Mouse (Mus musculus) limb, embryonic 14.5 days (tissue): Measurements from ENCODE around the gene Slc9a2. TPM values are rescaled to one million over a fixed set of nuclear protein-coding genes. Genes with fewer than 3 reads are reported as not detected.
"Not testable (repeated sequence)": the region's sequence is repeated elsewhere in the genome, so short reads cannot be mapped to it uniquely, and the experiment has no call there.

Experiments
- ATAC-seq: fragments of 200-750 bp; cut with Nextera tagmentation; 2 replicates; pipeline ENCODE4 v1.8.0; 2017; ENCODE audit warnings: low read depth, moderate number of reproducible peaks, moderate TSS enrichment; ENCODE audit not compliant: low FRiP score
- DNase-seq: peaks from one replicate; pipeline ENCODE4 v3.0.0-alpha.2; 2015; ENCODE audit warnings: low spot score
- H3K27ac ChIP-seq: fragments of 300-500 bp; sonication (generic); replicated peaks from 2 replicates; pipeline ENCODE4 v1.5.1; 2014; ENCODE audit warnings: low read depth, mild to moderate bottlenecking, low read length, moderate library complexity, mixed read lengths
- H3K27me3 ChIP-seq: fragments of 300-500 bp; sonication (generic); 2 replicates; pipeline ENCODE4 v1.6.1; 2014; ENCODE audit warnings: low read length, mixed read lengths; ENCODE audit not compliant: control insufficient read depth, insufficient read depth
- H3K36me3 ChIP-seq: fragments of 300-500 bp; sonication (generic); 2 replicates; pipeline ENCODE4 v1.6.1; 2014; ENCODE audit warnings: mild to moderate bottlenecking, low read length, moderate library complexity, mixed read lengths; ENCODE audit not compliant: control insufficient read depth, insufficient read depth
- H3K4me1 ChIP-seq: fragments of 300-500 bp; sonication (generic); 2 replicates; pipeline ENCODE4 v1.6.1; 2014; ENCODE audit warnings: antibody characterized with exemption, low read length, mixed read lengths; ENCODE audit not compliant: control insufficient read depth, insufficient read depth
- H3K4me2 ChIP-seq: fragments of 300-500 bp; sonication (generic); replicated peaks from 2 replicates; pipeline ENCODE4 v1.6.1; 2014; ENCODE audit warnings: low read depth, mild to moderate bottlenecking, low read length, moderate library complexity; ENCODE audit not compliant: severe bottlenecking
- H3K4me3 ChIP-seq: fragments of 300-500 bp; sonication (generic); replicated peaks from 2 replicates; pipeline ENCODE4 v1.5.1; 2014; ENCODE audit warnings: low read length
- H3K9ac ChIP-seq: fragments of 300-500 bp; sonication (generic); 2 replicates; pipeline ENCODE4 v1.6.1; 2014; ENCODE audit warnings: mild to moderate bottlenecking, low read depth, low read length, moderate library complexity; ENCODE audit not compliant: severe bottlenecking
- H3K9me3 ChIP-seq: fragments of 300-500 bp; sonication (generic); 2 replicates; pipeline ENCODE4 v1.6.1; 2016; ENCODE audit warnings: low read length; ENCODE audit not compliant: control insufficient read depth
- POLR2A ChIP-seq: fragments of 200-500 bp; IDR thresholded peaks from 2 replicates; pipeline ENCODE4 v1.8.0; 2012; ENCODE audit warnings: inconsistent platforms, mild to moderate bottlenecking, moderate library complexity, borderline replicate concordance; ENCODE audit not compliant: insufficient read depth, insufficient read length; ENCODE audit errors: extremely low read depth
- WGBS: fragments of 180-500 bp; shearing (Covaris S2); extraction: QIAGEN DNeasy Blood & Tissue Kit; methylation state at CpG from one replicate; pipeline ENCODE4 v1.1.7; 2014; 5-methylcytosine and 5-hydroxymethylcytosine counted together
- polyA plus RNA-seq, 2 experiments: library from polyadenylated mRNA; depleted of rRNA in 1 of 2; stranded (reverse) in 1 of 2; unstranded in 1 of 2; fragments of >200 nt; fragmentation: Nextera tagmentation in 1 of 2; extraction: Ambion mirVana in 1 of 2; gene quantifications; 2 replicates each; pipeline versions ENCODE4 v1.2.1 to v1.2.3; 2012 to 2014

Slc9a2 gene
- polyA plus RNA-seq, 2 experiments, result 0.87 to 2.7 TPM

- no peaks in the 10 kb centered on the region for H3K27me3 ChIP-seq
- H3K27ac ChIP-seq, result no peak overlapping the region
- TF ChIP-seq POLR2A, result no peak
- no peaks in the 10 kb centered on the region for H3K4me1 ChIP-seq
- no peak overlapping the region for H3K9ac ChIP-seq
- no peak overlapping the region for H3K4me3 ChIP-seq
- ATAC-seq (no peak), DNase-seq (no peak)
- 79% methylated on average over 9 of the region's 9 CpGs for WGBS
- H3K4me2 ChIP-seq, result no peak overlapping the region
- H3K36me3 ChIP-seq, result no peaks in the 10 kb centered on the region
- H3K9me3 ChIP-seq, result no peaks in the 10 kb centered on the region
Measured at GRCm38 (mm10) chr1:40714950-40715349, 34.6 kb downstream of the Slc9a2 start.

DNA sequence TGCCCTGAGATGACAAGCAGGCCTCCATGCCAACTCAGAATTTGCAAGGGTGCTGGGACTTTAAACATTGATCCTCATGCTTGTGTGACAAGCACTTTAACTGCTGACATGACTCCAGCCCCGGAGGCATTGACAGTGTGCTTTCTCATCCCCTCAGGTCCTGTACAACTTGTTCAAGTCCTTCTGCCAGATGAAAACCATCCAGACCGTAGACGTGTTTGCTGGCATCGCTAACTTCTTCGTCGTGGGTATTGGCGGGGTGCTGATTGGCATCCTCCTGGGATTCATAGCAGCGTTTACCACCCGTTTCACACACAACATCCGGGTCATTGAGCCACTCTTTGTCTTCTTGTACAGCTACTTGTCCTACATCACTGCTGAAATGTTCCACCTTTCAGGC is 45.7 kb downstream of the Slc9a2 start:
- Histone ChIP-seq H3K27ac (no peak overlapping the region), H3K4me2 (no peak overlapping the region), H3K36me3 (no peaks in the 10 kb centered on the region), H3K9me3 (no peaks in the 10 kb centered on the region), H3K4me3 (no peak overlapping the region), H3K4me1 (no peaks in the 10 kb centered on the region), H3K27me3 (no peaks in the 10 kb centered on the region), H3K9ac (no peak overlapping the region)
- ATAC-seq (no peak), DNase-seq (no peak)
- WGBS, result 82% methylated on average over 10 of the region's 10 CpGs
- no peak for TF ChIP-seq POLR2A

- no peaks in the 10 kb centered on the region for H3K4me1 ChIP-seq
- DNase-seq (no peak), ATAC-seq (no peak)
- no peak overlapping the region for H3K4me3 ChIP-seq
- no peaks in the 10 kb centered on the region for H3K9me3 ChIP-seq
- H3K4me2 ChIP-seq, result no peak overlapping the region
- no peak overlapping the region for H3K27ac ChIP-seq
- H3K27me3 ChIP-seq, result no peaks in the 10 kb centered on the region
- WGBS, result 76% methylated on average over 7 of the region's 7 CpGs
- TF ChIP-seq POLR2A, result no peak
- no peaks in the 10 kb centered on the region for H3K36me3 ChIP-seq
- no peak overlapping the region for H3K9ac ChIP-seq
Measured at GRCm38 (mm10) chr1:40727404-40727803, 47.0 kb downstream of the Slc9a2 start.

GRCm38 (mm10) chr1:40728636-40729035 is 48.3 kb downstream of the Slc9a2 start:
- H3K27ac ChIP-seq, result no peak overlapping the region
- WGBS, result 92% methylated on average over 1 of the region's 1 CpGs
- no peak overlapping the region for H3K4me2 ChIP-seq
- no peaks in the 10 kb centered on the region for H3K27me3 ChIP-seq
- H3K9ac ChIP-seq, result no peak overlapping the region
- H3K36me3 ChIP-seq, result no peaks in the 10 kb centered on the region
- DNase-seq, result no peak
- TF ChIP-seq POLR2A, result no peak
- H3K4me3 ChIP-seq, result no peak overlapping the region
- no peaks in the 10 kb centered on the region for H3K4me1 ChIP-seq
- H3K9me3 ChIP-seq, result no peaks in the 10 kb centered on the region
- no peak for ATAC-seq

DNA sequence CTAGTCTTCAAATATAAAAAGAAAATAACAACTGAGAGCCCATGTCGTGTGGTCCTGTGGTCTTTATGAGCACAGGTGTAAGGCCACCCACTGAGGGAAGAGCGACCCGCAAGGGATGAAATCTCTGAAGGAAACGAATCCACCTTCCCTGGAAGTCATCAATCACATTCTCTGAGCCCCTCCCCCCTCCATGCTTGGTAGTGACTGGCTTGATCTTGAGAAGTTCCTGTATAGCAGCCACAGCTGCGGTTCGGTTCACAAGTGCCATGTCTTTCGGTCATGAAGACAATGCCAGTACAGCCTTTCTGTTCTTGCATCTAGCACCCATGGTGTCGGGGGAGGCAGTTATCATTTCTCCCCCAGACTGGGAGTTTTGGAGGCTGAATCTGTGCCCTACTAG is 57.3 kb downstream of the Slc9a2 start:
- no peak overlapping the region for H3K4me3 ChIP-seq
- no peak overlapping the region for H3K4me2 ChIP-seq
- no peaks in the 10 kb centered on the region for H3K9me3 ChIP-seq
- 64% methylated on average over 8 of the region's 8 CpGs for WGBS
- H3K27ac ChIP-seq, result no peak overlapping the region
- H3K9ac ChIP-seq, result no peak overlapping the region
- ATAC-seq, result no peak
- H3K4me1 ChIP-seq, result no peaks in the 10 kb centered on the region
- no peaks in the 10 kb centered on the region for H3K36me3 ChIP-seq
- no peaks in the 10 kb centered on the region for H3K27me3 ChIP-seq
- no peak for TF ChIP-seq POLR2A
- no peak for DNase-seq

- H3K27ac ChIP-seq, H3K27me3 ChIP-seq, H3K4me3 ChIP-seq, H3K9me3 ChIP-seq, ATAC-seq, H3K9ac ChIP-seq, H3K36me3 ChIP-seq, H3K4me2 ChIP-seq, H3K4me1 ChIP-seq, DNase-seq: not testable (repeated sequence)
- 95% methylated on average over 9 of the region's 9 CpGs for WGBS
Measured at GRCm38 (mm10) chr1:40738246-40738645, 57.9 kb downstream of the Slc9a2 start.
